Mouse (Mus musculus): ENCODE results near the gene Brd3. TPM values are rescaled to one million over a fixed set of nuclear protein-coding genes. Genes with fewer than 3 reads are reported as not detected.

Gene Brd3
- polyA plus RNA-seq, 1 experiment from 2014 or later: 98.6 TPM

- 19% methylated on average over 6 of the region's 6 CpGs for WGBS
- ATAC-seq (ENCODE audit: low FRiP score): no peak
- H3K27ac ChIP-seq (replicated peaks): no peak overlapping the region
- H3K9me3 ChIP-seq (replicated peaks): no peaks in the 10 kb centered on the region
- H3K27me3 ChIP-seq (replicated peaks): no peaks in the 10 kb centered on the region
- no peaks in the 10 kb centered on the region for H3K4me1 ChIP-seq
- no peak overlapping the region for H3K4me2 ChIP-seq
- no peak overlapping the region for H3K9ac ChIP-seq (replicated peaks)
- no peaks in the 10 kb centered on the region for H3K36me3 ChIP-seq
- H3K4me3 ChIP-seq (replicated peaks): no peak overlapping the region
Observed at GRCm38 (mm10) chr2:27505539-27505938, 1.9 kb downstream of the Brd3 start.

- Histone ChIP-seq H3K36me3 (no peaks in the 10 kb centered on the region), H3K9ac (replicated peaks) (no peak overlapping the region), H3K27ac (replicated peaks) (no peak overlapping the region), H3K4me3 (replicated peaks) (no peak overlapping the region), H3K4me1 (no peaks in the 10 kb centered on the region), H3K9me3 (replicated peaks) (no peaks in the 10 kb centered on the region), H3K27me3 (replicated peaks) (no peaks in the 10 kb centered on the region), H3K4me2 (no peak overlapping the region)
- WGBS: 72% methylated on average over 7 of the region's 7 CpGs
- ATAC-seq (ENCODE audit: low FRiP score): no peak
Observed at GRCm38 (mm10) chr2:27504113-27504885, 3.2 kb downstream of the Brd3 start.

- ATAC-seq (ENCODE audit: low FRiP score): no peak
- H3K27me3 ChIP-seq (replicated peaks): no peaks in the 10 kb centered on the region
- H3K9me3 ChIP-seq (replicated peaks): no peaks in the 10 kb centered on the region
- H3K36me3 ChIP-seq: no peaks in the 10 kb centered on the region
- H3K4me1 ChIP-seq: no peaks in the 10 kb centered on the region
- WGBS: 46% methylated on average over 23 of the region's 23 CpGs
- H3K4me2 ChIP-seq: peak overlapping the region; percentile 51
- H3K4me3 ChIP-seq (replicated peaks): peak overlapping the region; percentile 25
- no peak overlapping the region for H3K27ac ChIP-seq (replicated peaks)
- no peak overlapping the region for H3K9ac ChIP-seq (replicated peaks)
Observed at GRCm38 (mm10) chr2:27496391-27497028, 11.0 kb downstream of the Brd3 start.

- Histone ChIP-seq H3K4me1 (no peaks in the 10 kb centered on the region), H3K4me3 (replicated peaks) (no peak overlapping the region), H3K27me3 (replicated peaks) (no peaks in the 10 kb centered on the region), H3K9me3 (replicated peaks) (no peaks in the 10 kb centered on the region), H3K27ac (replicated peaks) (no peak overlapping the region), H3K9ac (replicated peaks) (no peak overlapping the region), H3K36me3 (no peaks in the 10 kb centered on the region), H3K4me2 (no peak overlapping the region)
- ATAC-seq (ENCODE audit: low FRiP score): no peak
- 97% methylated on average over 3 of the region's 3 CpGs for WGBS
Observed at GRCm38 (mm10) chr2:27493971-27494370, 13.5 kb downstream of the Brd3 start.

- Histone ChIP-seq H3K27ac (replicated peaks) (no peak overlapping the region), H3K4me3 (replicated peaks) (no peak overlapping the region), H3K4me2 (no peak overlapping the region), H3K27me3 (replicated peaks) (no peaks in the 10 kb centered on the region), H3K36me3 (no peaks in the 10 kb centered on the region), H3K9ac (replicated peaks) (no peak overlapping the region), H3K4me1 (no peaks in the 10 kb centered on the region), H3K9me3 (replicated peaks) (no peaks in the 10 kb centered on the region)
- ATAC-seq (ENCODE audit: low FRiP score): no peak
- WGBS: 98% methylated on average over 2 of the region's 2 CpGs
Observed at GRCm38 (mm10) chr2:27490939-27491338, 16.5 kb downstream of the Brd3 start.

- Histone ChIP-seq H3K27me3 (replicated peaks) (no peaks in the 10 kb centered on the region), H3K36me3 (no peaks in the 10 kb centered on the region), H3K9ac (replicated peaks) (no peak overlapping the region), H3K4me2 (no peak overlapping the region), H3K9me3 (replicated peaks) (no peaks in the 10 kb centered on the region), H3K27ac (replicated peaks) (no peak overlapping the region), H3K4me1 (no peaks in the 10 kb centered on the region), H3K4me3 (replicated peaks) (no peak overlapping the region)
- WGBS: 100% methylated on average over 1 of the region's 1 CpGs
- no peak for ATAC-seq (ENCODE audit: low FRiP score)
Observed at GRCm38 (mm10) chr2:27488362-27488761, 19.1 kb downstream of the Brd3 start.

- 94% methylated on average over 3 of the region's 4 CpGs for WGBS
- Histone ChIP-seq H3K4me2 (no peak overlapping the region), H3K27me3 (replicated peaks) (no peaks in the 10 kb centered on the region), H3K4me3 (replicated peaks) (no peak overlapping the region), H3K27ac (replicated peaks) (no peak overlapping the region), H3K4me1 (no peaks in the 10 kb centered on the region), H3K36me3 (no peaks in the 10 kb centered on the region), H3K9me3 (replicated peaks) (no peaks in the 10 kb centered on the region), H3K9ac (replicated peaks) (no peak overlapping the region)
- no peak for ATAC-seq (ENCODE audit: low FRiP score)
Observed at GRCm38 (mm10) chr2:27487336-27488049, 20.0 kb downstream of the Brd3 start.

GRCm38 (mm10) chr2:27486725-27487124, 20.7 kb downstream of the Brd3 start:
- Histone ChIP-seq H3K9ac (replicated peaks) (no peak overlapping the region), H3K4me3 (replicated peaks) (no peak overlapping the region), H3K36me3 (no peaks in the 10 kb centered on the region), H3K9me3 (replicated peaks) (no peaks in the 10 kb centered on the region), H3K27me3 (replicated peaks) (no peaks in the 10 kb centered on the region), H3K27ac (replicated peaks) (no peak overlapping the region), H3K4me1 (no peaks in the 10 kb centered on the region), H3K4me2 (no peak overlapping the region)
- WGBS: 88% methylated on average over 4 of the region's 4 CpGs
- ATAC-seq (ENCODE audit: low FRiP score): no peak

- WGBS: 79% methylated on average over 7 of the region's 7 CpGs
- Histone ChIP-seq H3K27me3 (replicated peaks) (no peaks in the 10 kb centered on the region), H3K36me3 (no peaks in the 10 kb centered on the region), H3K27ac (replicated peaks) (no peak overlapping the region), H3K4me1 (no peaks in the 10 kb centered on the region), H3K9ac (replicated peaks) (no peak overlapping the region), H3K4me3 (replicated peaks) (no peak overlapping the region), H3K9me3 (replicated peaks) (no peaks in the 10 kb centered on the region), H3K4me2 (no peak overlapping the region)
- no peak for ATAC-seq (ENCODE audit: low FRiP score)
Observed at GRCm38 (mm10) chr2:27482265-27482861, 25.1 kb downstream of the Brd3 start.

- no peak overlapping the region for H3K27ac ChIP-seq (replicated peaks)
- H3K4me2 ChIP-seq: no peak overlapping the region
- H3K27me3 ChIP-seq (replicated peaks): no peaks in the 10 kb centered on the region
- WGBS: 77% methylated on average over 4 of the region's 4 CpGs
- no peak overlapping the region for H3K4me3 ChIP-seq (replicated peaks)
- no peak for ATAC-seq (ENCODE audit: low FRiP score)
- no peaks in the 10 kb centered on the region for H3K36me3 ChIP-seq
- no peak overlapping the region for H3K9ac ChIP-seq (replicated peaks)
- peaks cover 10% of the 10 kb centered on the region for H3K4me1 ChIP-seq
- no peaks in the 10 kb centered on the region for H3K9me3 ChIP-seq (replicated peaks)
Observed at GRCm38 (mm10) chr2:27480367-27480766, 27.1 kb downstream of the Brd3 start.

GRCm38 (mm10) chr2:27479821-27480220, 27.6 kb downstream of the Brd3 start:
- Histone ChIP-seq H3K27me3 (replicated peaks) (no peaks in the 10 kb centered on the region), H3K9me3 (replicated peaks) (no peaks in the 10 kb centered on the region), H3K4me1 (peaks cover 10% of the 10 kb centered on the region), H3K4me3 (replicated peaks) (no peak overlapping the region), H3K4me2 (no peak overlapping the region), H3K36me3 (no peaks in the 10 kb centered on the region), H3K27ac (replicated peaks) (no peak overlapping the region), H3K9ac (replicated peaks) (no peak overlapping the region)
- no peak for ATAC-seq (ENCODE audit: low FRiP score)
- WGBS: 74% methylated on average over 4 of the region's 4 CpGs

Data from neural tube, embryonic 15.5 days (tissue).